Mouse (Mus musculus) limb, embryonic 14.5 days (tissue): ENCODE results near the gene Rnf212b. TPM values are rescaled to one million over a fixed set of nuclear protein-coding genes. Genes with fewer than 3 reads are reported as not detected.

ENCODE experiments used
- ATAC-seq: fragments of 200-750 bp; cut with Nextera tagmentation; 2 replicates; pipeline ENCODE4 v1.8.0; 2017; ENCODE audit warnings: low read depth, moderate number of reproducible peaks, moderate TSS enrichment; ENCODE audit not compliant: low FRiP score
- DNase-seq: peaks from one replicate; pipeline ENCODE4 v3.0.0-alpha.2; 2015; ENCODE audit warnings: low spot score
- H3K27ac ChIP-seq: fragments of 300-500 bp; sonication (generic); replicated peaks from 2 replicates; pipeline ENCODE4 v1.5.1; 2014; ENCODE audit warnings: low read depth, mild to moderate bottlenecking, low read length, moderate library complexity, mixed read lengths
- H3K27me3 ChIP-seq: fragments of 300-500 bp; sonication (generic); 2 replicates; pipeline ENCODE4 v1.6.1; 2014; ENCODE audit warnings: low read length, mixed read lengths; ENCODE audit not compliant: control insufficient read depth, insufficient read depth
- H3K36me3 ChIP-seq: fragments of 300-500 bp; sonication (generic); 2 replicates; pipeline ENCODE4 v1.6.1; 2014; ENCODE audit warnings: mild to moderate bottlenecking, low read length, moderate library complexity, mixed read lengths; ENCODE audit not compliant: control insufficient read depth, insufficient read depth
- H3K4me1 ChIP-seq: fragments of 300-500 bp; sonication (generic); 2 replicates; pipeline ENCODE4 v1.6.1; 2014; ENCODE audit warnings: antibody characterized with exemption, low read length, mixed read lengths; ENCODE audit not compliant: control insufficient read depth, insufficient read depth
- H3K4me2 ChIP-seq: fragments of 300-500 bp; sonication (generic); replicated peaks from 2 replicates; pipeline ENCODE4 v1.6.1; 2014; ENCODE audit warnings: low read depth, mild to moderate bottlenecking, low read length, moderate library complexity; ENCODE audit not compliant: severe bottlenecking
- H3K4me3 ChIP-seq: fragments of 300-500 bp; sonication (generic); replicated peaks from 2 replicates; pipeline ENCODE4 v1.5.1; 2014; ENCODE audit warnings: low read length
- H3K9ac ChIP-seq: fragments of 300-500 bp; sonication (generic); 2 replicates; pipeline ENCODE4 v1.6.1; 2014; ENCODE audit warnings: mild to moderate bottlenecking, low read depth, low read length, moderate library complexity; ENCODE audit not compliant: severe bottlenecking
- H3K9me3 ChIP-seq: fragments of 300-500 bp; sonication (generic); 2 replicates; pipeline ENCODE4 v1.6.1; 2016; ENCODE audit warnings: low read length; ENCODE audit not compliant: control insufficient read depth
- POLR2A ChIP-seq: fragments of 200-500 bp; IDR thresholded peaks from 2 replicates; pipeline ENCODE4 v1.8.0; 2012; ENCODE audit warnings: inconsistent platforms, mild to moderate bottlenecking, moderate library complexity, borderline replicate concordance; ENCODE audit not compliant: insufficient read depth, insufficient read length; ENCODE audit errors: extremely low read depth
- WGBS: fragments of 180-500 bp; shearing (Covaris S2); extraction: QIAGEN DNeasy Blood & Tissue Kit; methylation state at CpG from one replicate; pipeline ENCODE4 v1.1.7; 2014; 5-methylcytosine and 5-hydroxymethylcytosine counted together
- polyA plus RNA-seq, 2 experiments: library from polyadenylated mRNA; depleted of rRNA in 1 of 2; stranded (reverse) in 1 of 2; unstranded in 1 of 2; fragments of >200 nt; fragmentation: Nextera tagmentation in 1 of 2; extraction: Ambion mirVana in 1 of 2; gene quantifications; 2 replicates each; pipeline versions ENCODE4 v1.2.1 to v1.2.3; 2012 to 2014

Rnf212b gene
- polyA plus RNA-seq, 2 experiments: not detected

GRCm38 (mm10) chr14:54863501-54864312 lies 49.8 kb downstream of the Rnf212b start:
- DNase-seq (peak; percentile 93), ATAC-seq (peak; percentile 100)
- Histone ChIP-seq H3K9me3 (no peaks in the 10 kb centered on the region), H3K4me1 (no peaks in the 10 kb centered on the region; the same call in 1 of the 2 replicates), H3K4me2 (peak overlapping the region; percentile 61), H3K27me3 (no peaks in the 10 kb centered on the region), H3K27ac (peak overlapping the region; percentile 65), H3K4me3 (peak overlapping the region; percentile 77), H3K9ac (peak overlapping the region; percentile 77), H3K36me3 (no peaks in the 10 kb centered on the region)
- under 1% methylated on average over 40 of the region's 56 CpGs for WGBS
- TF ChIP-seq POLR2A: peak; percentile 71; the same call in 1 of the 2 replicates

GRCm38 (mm10) chr14:54864313-54865036 lies 50.5 kb downstream of the Rnf212b start:
- peak overlapping the region; percentile 77 for H3K9ac ChIP-seq
- H3K9me3 ChIP-seq: no peaks in the 10 kb centered on the region
- H3K36me3 ChIP-seq: no peaks in the 10 kb centered on the region
- ATAC-seq (peak; percentile 19; the same call in 1 of the 2 replicates), DNase-seq (no peak)
- H3K4me3 ChIP-seq: peak overlapping the region; percentile 77
- peak overlapping the region; percentile 61 for H3K4me2 ChIP-seq
- WGBS: 14% methylated on average over 21 of the region's 21 CpGs
- no peaks in the 10 kb centered on the region for H3K27me3 ChIP-seq
- H3K4me1 ChIP-seq: no peaks in the 10 kb centered on the region; the same call in 1 of the 2 replicates
- 0 out of 2 replicates have a peak overlapping the region, but pooled peaks have one; percentile 22 for H3K27ac ChIP-seq
- TF ChIP-seq POLR2A: no peak

GRCm38 (mm10) chr14:54865626-54866025 lies 51.7 kb downstream of the Rnf212b start:
- WGBS: 69% methylated on average over 5 of the region's 5 CpGs
- Histone ChIP-seq H3K36me3 (no peaks in the 10 kb centered on the region), H3K4me1 (no peaks in the 10 kb centered on the region; the same call in 1 of the 2 replicates), H3K9me3 (no peaks in the 10 kb centered on the region), H3K4me2 (no peak overlapping the region), H3K27ac (no peak overlapping the region), H3K9ac (no peak overlapping the region), H3K4me3 (no peak overlapping the region), H3K27me3 (no peaks in the 10 kb centered on the region)
- ATAC-seq: no peak
- TF ChIP-seq POLR2A: no peak
- DNase-seq: no peak

GRCm38 (mm10) chr14:54866268-54866667 lies 52.3 kb downstream of the Rnf212b start:
- TF ChIP-seq POLR2A: no peak

GRCm38 (mm10) chr14:54866936-54867335 lies 53.0 kb downstream of the Rnf212b start:
- H3K9me3 ChIP-seq: no peaks in the 10 kb centered on the region
- 61% methylated on average over 5 of the region's 5 CpGs for WGBS
- DNase-seq: no peak
- H3K27me3 ChIP-seq: no peaks in the 10 kb centered on the region
- H3K4me1 ChIP-seq: no peaks in the 10 kb centered on the region; the same call in 1 of the 2 replicates
- no peaks in the 10 kb centered on the region for H3K36me3 ChIP-seq
- H3K4me2 ChIP-seq: no peak overlapping the region
- H3K9ac ChIP-seq: no peak overlapping the region
- TF ChIP-seq POLR2A: no peak
- no peak overlapping the region for H3K4me3 ChIP-seq
- no peak overlapping the region for H3K27ac ChIP-seq
- no peak for ATAC-seq

More at GRCm38 (mm10) chr14:54866268-54866667, 52.3 kb downstream of the Rnf212b start:
- no peaks in the 10 kb centered on the region for H3K27me3 ChIP-seq
- ATAC-seq (no peak), DNase-seq (no peak)
- WGBS: 49% methylated on average over 3 of the region's 3 CpGs
- no peaks in the 10 kb centered on the region for H3K36me3 ChIP-seq
- no peak overlapping the region for H3K27ac ChIP-seq
- no peaks in the 10 kb centered on the region; the same call in 1 of the 2 replicates for H3K4me1 ChIP-seq
- no peak overlapping the region for H3K4me3 ChIP-seq
- H3K9me3 ChIP-seq: no peaks in the 10 kb centered on the region
- H3K4me2 ChIP-seq: no peak overlapping the region
- no peak overlapping the region for H3K9ac ChIP-seq
